Mouse (Mus musculus) CD8-positive naive resting alpha-beta T cell, adult 57 days (primary cell): ENCODE data around the gene Adgra3. TPM values are rescaled to one million over a fixed set of nuclear protein-coding genes. Genes with fewer than 3 reads are reported as not detected.

ENCODE experiments used
- total RNA-seq: library from RNA; stranded (reverse); gene quantifications from one replicate; pipeline ENCODE4 v1.2.4, GENCODE M21; 2023

The Adgra3 gene
- 1.8 TPM for total RNA-seq

DNA sequence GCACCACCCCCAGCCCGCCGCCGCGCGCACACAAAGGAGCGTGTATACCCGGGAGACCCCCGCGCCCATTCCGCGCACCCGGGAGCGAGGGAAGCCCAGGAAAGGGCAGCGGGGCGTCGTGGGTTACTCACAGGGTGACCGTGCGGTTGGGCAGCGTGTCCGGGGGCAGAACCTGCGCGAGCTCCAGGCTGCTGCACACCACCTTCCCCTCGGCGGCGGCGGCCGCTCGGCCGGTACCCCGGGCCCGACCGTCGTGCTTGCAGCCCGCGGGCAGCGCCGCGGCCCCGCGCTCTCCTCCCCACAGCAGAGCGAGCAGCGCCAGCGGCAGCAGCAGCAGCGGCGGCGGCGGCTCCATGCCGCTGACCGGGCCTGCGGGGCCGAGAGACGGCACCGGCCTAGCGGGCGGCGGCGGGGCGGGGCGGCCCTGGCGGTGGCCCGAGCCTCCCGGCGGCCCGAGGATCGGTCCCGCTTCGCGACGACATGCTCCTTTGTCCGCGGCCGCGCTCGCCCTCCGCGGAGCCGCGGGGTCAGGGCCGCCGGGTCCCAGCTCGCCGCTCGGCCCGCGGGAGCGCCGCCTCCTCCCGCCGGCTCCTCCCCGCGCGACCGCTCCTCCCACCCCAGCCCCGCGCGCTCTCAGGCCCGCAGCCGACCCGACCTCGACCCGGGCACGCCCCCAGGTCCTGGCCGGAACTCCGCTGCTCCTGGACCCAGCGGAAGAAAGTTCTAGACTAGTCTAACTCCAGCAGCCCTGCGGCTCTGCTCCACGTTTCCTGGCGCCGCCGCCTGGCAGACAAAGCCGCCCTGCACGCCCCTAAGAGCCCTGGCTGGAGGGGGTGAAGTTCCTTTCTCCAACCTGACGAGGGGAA is at the start of gene Adgra3:
Gene Adgra3 (minus strand): TSS at position 586 of the 866 bp plus-strand sequence.

